Mouse (Mus musculus) naive thymus-derived CD4-positive, alpha-beta T cell, adult 2 months (primary cell): ENCODE results near the gene Cmss1.

Experiments
- DNase-seq: peaks from one replicate; pipeline ENCODE4 v3.0.0-alpha.2; 2011; ENCODE audit warnings: low read depth

Cmss1 gene

GRCm38 (mm10) chr16:57606444-57607227 lies at the start of gene Cmss1:
Gene Cmss1, minus strand, starts transcription at chr16:57606864.
- DNase-seq: peak; percentile 95

GRCm38 (mm10) chr16:57649888-57650287 lies 43.2 kb upstream of the Cmss1 start:
- no peak for DNase-seq

- DNase-seq: no peak
Observed at GRCm38 (mm10) chr16:57641346-57641885, 34.8 kb upstream of the Cmss1 start.

GRCm38 (mm10) chr16:57634766-57635165 lies 28.1 kb upstream of the Cmss1 start:
- DNase-seq: no peak

GRCm38 (mm10) chr16:57634191-57634590 lies 27.5 kb upstream of the Cmss1 start:
- peak; percentile 64 for DNase-seq

- peak; percentile 76 for DNase-seq
Observed at GRCm38 (mm10) chr16:57611768-57612167, 5.1 kb upstream of the Cmss1 start.

- no peak for DNase-seq
Observed at GRCm38 (mm10) chr16:57601031-57601430, 5.6 kb downstream of the Cmss1 start.

GRCm38 (mm10) chr16:57597295-57597957 lies 9.2 kb downstream of the Cmss1 start:
- no peak for DNase-seq

GRCm38 (mm10) chr16:57593422-57594157 lies 13.1 kb downstream of the Cmss1 start:
- DNase-seq: peak; percentile 82

- DNase-seq: peak; percentile 39
Observed at GRCm38 (mm10) chr16:57585201-57585600, 21.5 kb downstream of the Cmss1 start.

- DNase-seq: no peak
Observed at GRCm38 (mm10) chr16:57582008-57582407, 24.7 kb downstream of the Cmss1 start.

GRCm38 (mm10) chr16:57580041-57580440 lies 26.6 kb downstream of the Cmss1 start:
- no peak for DNase-seq

GRCm38 (mm10) chr16:57577519-57577918 lies 29.1 kb downstream of the Cmss1 start:
- peak; percentile 58 for DNase-seq

GRCm38 (mm10) chr16:57575764-57576388 lies 30.8 kb downstream of the Cmss1 start:
- DNase-seq: no peak

- DNase-seq: no peak
Observed at GRCm38 (mm10) chr16:57573831-57574230, 32.8 kb downstream of the Cmss1 start.

GRCm38 (mm10) chr16:57570789-57571311 lies 35.8 kb downstream of the Cmss1 start:
- no peak for DNase-seq

- no peak for DNase-seq
Observed at GRCm38 (mm10) chr16:57568648-57569404, 37.8 kb downstream of the Cmss1 start.

GRCm38 (mm10) chr16:57566215-57566614 lies 40.4 kb downstream of the Cmss1 start:
- DNase-seq: peak; percentile 29

GRCm38 (mm10) chr16:57564807-57565206 lies 41.9 kb downstream of the Cmss1 start:
- no peak for DNase-seq

GRCm38 (mm10) chr16:57563453-57563852 lies 43.2 kb downstream of the Cmss1 start:
- no peak for DNase-seq

GRCm38 (mm10) chr16:57560185-57560584 lies 46.5 kb downstream of the Cmss1 start:
- no peak for DNase-seq
